ENCODE assay signal across 8 mouse cellular contexts in the genomic region with DNA sequence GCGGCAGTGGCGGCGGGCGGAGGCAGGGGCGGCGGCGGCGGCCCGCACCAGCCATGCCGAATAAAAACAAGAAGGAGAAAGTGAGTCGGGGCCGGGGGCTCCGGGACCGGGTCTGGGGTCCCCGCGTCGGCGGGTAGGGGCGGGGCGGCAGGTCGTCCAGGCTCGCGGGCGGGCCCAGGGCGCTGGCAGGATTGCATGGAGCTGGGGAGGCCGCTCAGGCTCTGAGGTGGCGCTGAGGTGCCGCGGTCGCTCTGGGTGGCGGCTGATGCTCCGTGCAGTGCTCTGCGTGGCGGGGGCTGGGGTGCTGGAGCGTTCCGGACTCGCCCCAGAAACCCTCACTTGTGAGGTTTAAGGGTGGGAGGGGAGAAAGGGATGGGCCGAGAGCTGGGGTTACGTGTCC. TPM values are rescaled to one million over a fixed set of nuclear protein-coding genes. Genes with fewer than 3 reads are reported as not detected.
DNase-seq lines count a peak whose midpoint lies in the region; ATAC-seq and TF ChIP-seq lines count a peak whose summit lies in the region.

No protein-coding gene starts in this region.

- H3K27me3 ChIP-seq in megakaryocyte, embryonic 14.5 days (replicated peaks), result peaks cover 14% of the 10 kb centered on the region
- no peaks in the 10 kb centered on the region for H3K27me3 ChIP-seq in small intestine, adult 2 months (ENCODE audit: control insufficient read depth, insufficient read depth, low read length)

- peak; percentile 52 for ATAC-seq in erythroid progenitor cell, adult 5-6 weeks (replicated peaks; ENCODE audit: low FRiP score, poor library complexity, severe bottlenecking)

- H3K27ac ChIP-seq in bone marrow, adult 2 months (ENCODE audit: control insufficient read depth, insufficient read depth, low read depth, low read length, poor library complexity), result peak overlapping the region; percentile 72
- H3K27ac ChIP-seq in small intestine, adult 2 months (ENCODE audit: insufficient read depth, low read depth, low read length), result peak overlapping the region; percentile 7; the same call in 1 of the 2 replicates

- peaks cover 10% of the 10 kb centered on the region for H3K4me1 ChIP-seq in bone marrow, adult 2 months (ENCODE audit: control insufficient read depth, insufficient read depth, low read length)
- peaks cover 35% of the 10 kb centered on the region for H3K4me1 ChIP-seq in megakaryocyte, embryonic 14.5 days
- H3K4me1 ChIP-seq in small intestine, adult 2 months (ENCODE audit: control insufficient read depth, insufficient read depth, insufficient read length, low read length), result peaks cover 28% of the 10 kb centered on the region; the same call in 1 of the 2 replicates

- no peak for TF ChIP-seq CTCF in bone marrow, adult 2 months (IDR thresholded peaks at IDR 0.05; ENCODE audit: control insufficient read depth, insufficient read depth, low read length)
- TF ChIP-seq CTCF in small intestine, adult 2 months (IDR thresholded peaks at IDR 0.05; ENCODE audit: extremely low read depth, insufficient read length, insufficient replicate concordance, low read depth, low read length), result no peak

- intact Hi-C loops in heart, postnatal 25 days (cut with DNase I), result no loop called here

- peaks cover 31% of the 10 kb centered on the region for H3K36me3 ChIP-seq in megakaryocyte, embryonic 14.5 days (replicated peaks; ENCODE audit: low read length)
- peaks cover 16% of the 10 kb centered on the region for H3K36me3 ChIP-seq in small intestine, adult 2 months (ENCODE audit: control insufficient read depth, insufficient read depth, low read length)

- DNase-seq in embryo, embryonic 10 days (ENCODE audit: low spot score), result peak; percentile 32
- no peak for DNase-seq in embryo, embryonic 10.5 days (ENCODE audit: low spot score)
- DNase-seq in heart, postnatal 25 days (ENCODE audit: low spot score), result peak; percentile 15
- peak; percentile 46 to 56 for DNase-seq in layer of hippocampus, postnatal 36 days

- WGBS in bone marrow, adult 2 months, result 1% methylated on average over 39 of the region's 39 CpGs
- WGBS in small intestine, adult 2 months, result 1% methylated on average over 37 of the region's 39 CpGs

- no peak for TF ChIP-seq POLR2A in bone marrow, adult 2 months (IDR thresholded peaks at IDR 0.05; ENCODE audit: borderline replicate concordance, control insufficient read depth, low read depth, low read length)
- TF ChIP-seq POLR2A in small intestine, adult 2 months (IDR thresholded peaks at IDR 0.05; ENCODE audit: low read depth, low read length), result no peak

- H3K4me3 ChIP-seq in bone marrow, adult 2 months (replicated peaks; ENCODE audit: control insufficient read depth, low read depth, low read length), result peak overlapping the region; percentile 66
- H3K4me3 ChIP-seq in megakaryocyte, embryonic 14.5 days (replicated peaks), result peak overlapping the region; percentile 94
- peak overlapping the region; percentile 72 for H3K4me3 ChIP-seq in small intestine, adult 2 months (ENCODE audit: low read depth, low read length)

- H3K9me3 ChIP-seq in megakaryocyte, embryonic 14.5 days, result no peaks in the 10 kb centered on the region

RNA-seq across cellular contexts. Expression of a gene that starts 0.4 kb away (rescaled TPM):
- polyA plus RNA-seq in bone marrow, adult 2 months (2011; ENCODE audit: insufficient read depth, insufficient read length, low replicate concordance, missing spikeins), result 38.6 and 59.4 TPM in 2 replicates
- 65.2 and 80.1 TPM in 2 replicates for total RNA-seq in erythroid progenitor cell, adult 5-6 weeks (2015; ENCODE audit: low replicate concordance)
- 113 and 118 TPM in 2 replicates for total RNA-seq in erythroid progenitor cell, adult 5-6 weeks (2017; ENCODE audit: low replicate concordance)
- total RNA-seq in heart, postnatal 25 days (2021), result 10 to 100 TPM; 90.4 to 91.5 TPM
- total RNA-seq in layer of hippocampus, postnatal 36 days (2021), result 100 to 1,000 TPM; 228 to 249 TPM
- 5.1 and 24.4 TPM in 2 replicates for polyA plus RNA-seq in megakaryocyte, embryonic 14.5 days (2012; ENCODE audit: insufficient read depth, low replicate concordance)
- polyA plus RNA-seq in small intestine, adult 2 months (2012; rRNA removed), result 12.3 and 19.3 TPM in 2 replicates
